Mouse (Mus musculus) ES-E14 (cell line): Measurements from ENCODE around the gene Dzip1. TPM values are rescaled to one million over a fixed set of nuclear protein-coding genes. Genes with fewer than 3 reads are reported as not detected.
A peak's percentile ranks its signal among the peaks of the same experiment; 100 is the strongest.

Experiments used
- DNase-seq: peaks from one replicate; pipeline ENCODE4 v3.0.0-alpha.2; 2013; ENCODE audit warnings: low read depth, low spot score
- H3K27ac ChIP-seq: 2 replicates; pipeline ENCODE4 v1.5.1; 2012; ENCODE audit warnings: low read depth, mild to moderate bottlenecking, low read length, moderate library complexity, mixed read lengths; ENCODE audit not compliant: poor library complexity, insufficient read depth, severe bottlenecking
- H3K36me3 ChIP-seq: 2 replicates; pipeline ENCODE4 v1.6.1; 2012; ENCODE audit warnings: mild to moderate bottlenecking, low read length, moderate library complexity, mixed read lengths; ENCODE audit not compliant: control insufficient read depth, poor library complexity, insufficient read depth, severe bottlenecking
- H3K4me1 ChIP-seq, 2 experiments: fragments of 150-350 bp in 1 of 2; sonication (generic) in 1 of 2; 2 replicates each; pipeline ENCODE4 v1.6.1; 2012; ENCODE audit warnings: low read length in 2 of 2, mild to moderate bottlenecking in 1 of 2, mixed read lengths in 1 of 2; ENCODE audit not compliant: control insufficient read depth in 2 of 2, insufficient read depth in 2 of 2, poor library complexity in 1 of 2
- H3K4me3 ChIP-seq, 2 experiments: fragments of 150-350 bp in 1 of 2; sonication (generic) in 1 of 2; 2 replicates each; pipeline ENCODE4 v1.5.1; 2012; ENCODE audit warnings: low read length in 2 of 2, low read depth in 1 of 2, mild to moderate bottlenecking in 1 of 2, mixed read lengths in 1 of 2; ENCODE audit not compliant: insufficient read depth in 1 of 2, poor library complexity in 1 of 2, severe bottlenecking in 1 of 2
- H3K9ac ChIP-seq: 2 replicates; pipeline ENCODE4 v1.6.1; 2012; ENCODE audit warnings: low read depth, mild to moderate bottlenecking, low read length, mixed read lengths; ENCODE audit not compliant: poor library complexity, insufficient read depth, severe bottlenecking
- H3K9me3 ChIP-seq: fragments of 150-350 bp; sonication (generic); 2 replicates; pipeline ENCODE4 v1.6.1; 2012; ENCODE audit warnings: low read depth, mild to moderate bottlenecking, low read length; ENCODE audit not compliant: control insufficient read depth, insufficient read depth
- CHD2 ChIP-seq: IDR thresholded peaks from 2 replicates; pipeline ENCODE4 v1.6.1; 2014; ENCODE audit warnings: mild to moderate bottlenecking, low read depth, low read length, inconsistent platforms
- HCFC1 ChIP-seq: IDR thresholded peaks from 2 replicates; pipeline ENCODE4 v1.6.1; 2012; ENCODE audit warnings: low read length, inconsistent platforms, borderline replicate concordance; ENCODE audit not compliant: insufficient read depth
- MAFK ChIP-seq: IDR thresholded peaks from 2 replicates; pipeline ENCODE4 v1.6.1; 2014; ENCODE audit warnings: mild to moderate bottlenecking, low read depth, low read length, inconsistent platforms; ENCODE audit not compliant: insufficient read depth
- ZC3H11A ChIP-seq: IDR thresholded peaks from 2 replicates; pipeline ENCODE4 v1.6.1; 2012; ENCODE audit warnings: low read depth, mild to moderate bottlenecking, inconsistent platforms, low read length, borderline replicate concordance
- ZNF384 ChIP-seq: IDR thresholded peaks from 2 replicates; pipeline ENCODE4 v1.6.1; 2012; ENCODE audit warnings: low read depth, low read length, inconsistent platforms
- in situ Hi-C, 2 experiments: fragments of 600-800 bp; cut with MboI; formaldehyde crosslinking; loops; one replicate each; pipeline ENCODE4 v1.15.1; 2025; ENCODE audit warnings: low sequenced_read_pairs in 2 of 2, inconsistent platforms in 1 of 2; ENCODE audit not compliant: unreplicated experiment in 2 of 2
- total RNA-seq: library from RNA; depleted of rRNA; stranded (reverse); fragments of 300-350 nt; gene quantifications from 2 replicates; pipeline ENCODE4 v1.2.3, GENCODE M21; 2012

Dzip1 gene
- total RNA-seq, 1 experiment: 6.8 TPM

- in situ Hi-C loops: no loop called here
- Histone ChIP-seq H3K36me3 (peaks cover 14% of the 10 kb centered on the region; the same call in 1 of the 2 replicates), H3K9me3 (no peaks in the 10 kb centered on the region), H3K4me1 (peaks cover 0 to 2% of the 10 kb centered on the region in 2 experiments; a peak in 2 of 4 replicates), H3K27ac (no peak overlapping the region), H3K4me3 (no peak overlapping the region), H3K9ac (no peak overlapping the region)
- TF ChIP-seq ZC3H11A (no peak), ZNF384 (no peak), HCFC1 (no peak), MAFK (no peak), CHD2 (no peak)
- DNase-seq: no peak
Observed at GRCm38 (mm10) chr14:118878346-118878910, 46.8 kb downstream of the Dzip1 start.

GRCm38 (mm10) chr14:118874786-118875415, 50.4 kb downstream of the Dzip1 start:
- TF ChIP-seq HCFC1 (no peak), ZNF384 (no peak), CHD2 (no peak), ZC3H11A (no peak), MAFK (no peak)
- Histone ChIP-seq H3K36me3 (peaks cover 12% of the 10 kb centered on the region; the same call in 1 of the 2 replicates), H3K9ac (no peak overlapping the region), H3K27ac (no peak overlapping the region; the same call in 1 of the 2 replicates), H3K4me3 (no peak overlapping the region), H3K9me3 (no peaks in the 10 kb centered on the region), H3K4me1 (peaks cover 0 to 2% of the 10 kb centered on the region in 2 experiments; a peak in 1 of 4 replicates)
- DNase-seq: no peak
- in situ Hi-C loops: no loop called here

DNA sequence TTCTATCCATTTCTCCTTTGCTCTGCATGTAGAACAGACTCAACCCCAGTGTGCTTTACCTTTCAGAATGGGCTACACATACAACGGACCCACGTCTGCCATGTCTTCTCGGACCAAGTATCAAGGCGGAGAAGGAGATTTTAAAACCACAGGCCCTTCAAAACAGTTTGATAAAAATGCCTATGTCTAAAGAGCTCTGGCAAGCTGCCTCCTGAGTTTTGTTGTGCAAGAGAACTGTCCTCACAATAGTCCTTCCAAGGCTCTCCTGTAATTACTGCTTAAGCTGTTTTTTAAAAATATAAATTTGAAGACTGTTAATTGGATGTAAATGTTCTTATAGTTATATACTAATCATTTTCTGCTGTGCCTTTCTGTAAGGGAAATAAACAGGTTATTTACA, 51.1 kb downstream of the Dzip1 start:
- in situ Hi-C loops: no loop called here
- no peak for TF ChIP-seq CHD2
- no peak for TF ChIP-seq HCFC1
- no peak for TF ChIP-seq MAFK
- no peak for TF ChIP-seq ZNF384
- no peak for TF ChIP-seq ZC3H11A
- no peak for DNase-seq

DNA sequence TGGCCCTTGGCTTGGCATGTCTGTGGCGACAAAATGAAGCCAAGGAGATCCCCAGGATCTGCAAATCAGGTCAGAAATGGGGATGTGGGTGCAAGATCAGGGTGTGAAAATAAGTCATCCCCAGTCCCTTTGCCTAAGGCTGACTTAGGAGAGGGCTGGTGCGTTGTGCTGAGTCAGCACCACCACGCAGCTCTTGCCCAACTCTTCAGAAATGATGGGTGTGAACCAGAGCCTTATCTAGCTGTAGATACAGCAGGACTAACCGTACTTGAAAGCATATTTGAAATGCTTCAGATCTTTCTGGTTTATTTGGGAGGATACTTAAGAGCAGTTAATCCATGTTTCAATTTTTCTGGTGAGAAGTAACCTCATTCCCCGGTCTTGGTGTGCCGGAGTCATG, 55.5 kb downstream of the Dzip1 start:
- DNase-seq: no peak
- no peak for TF ChIP-seq ZNF384
- TF ChIP-seq ZC3H11A: no peak
- peak; percentile 94 for TF ChIP-seq MAFK
- Histone ChIP-seq H3K9me3 (no peaks in the 10 kb centered on the region), H3K36me3 (peaks cover under 1% of the 10 kb centered on the region; the same call in 1 of the 2 replicates), H3K4me1 (0 out of 4 replicates have a peak, but pooled peaks cover 0 to 2% of the 10 kb centered on the region in 2 experiments), H3K4me3 (no peak overlapping the region), H3K9ac (no peak overlapping the region), H3K27ac (no peak overlapping the region)
- in situ Hi-C loops: no loop called here

More for the DNA sequence above, 51.1 kb downstream of the Dzip1 start:
- Histone ChIP-seq H3K27ac (no peak overlapping the region), H3K9ac (no peak overlapping the region), H3K36me3 (peaks cover 12% of the 10 kb centered on the region; the same call in 1 of the 2 replicates), H3K9me3 (no peaks in the 10 kb centered on the region), H3K4me1 (peaks cover 0 to 2% of the 10 kb centered on the region in 2 experiments; a peak in 1 of 4 replicates), H3K4me3 (no peak overlapping the region)
